Mouse (Mus musculus): ENCODE measurements around the gene Gm17949. TPM values are rescaled to one million over a fixed set of nuclear protein-coding genes. Genes with fewer than 3 reads are reported as not detected.

Gm17949 gene
- 0.20 and 0.21 TPM in 2 replicates for polyA plus RNA-seq (2015; fragmentation: Nextera tagmentation; extraction: Ambion mirVana)

- Histone ChIP-seq H3K9ac (peak within 1 kb of the TSS; percentile 93), H3K4me1 (replicated peaks) (peaks cover 65% of the 10 kb centered on the region), H3K27ac (peak within 1 kb of the TSS; percentile 92), H3K9me3 (replicated peaks) (no peaks in the 10 kb centered on the region), H3K36me3 (peaks cover 32% of the 10 kb centered on the region), H3K4me3 (replicated peaks) (peak within 1 kb of the TSS; percentile 78), H3K4me2 (peak within 1 kb of the TSS; percentile 88), H3K27me3 (no peaks in the 10 kb centered on the region)
- DNase-seq (peak; percentile 81), ATAC-seq (ENCODE audit: low read depth) (peak; percentile 86)
- under 1% methylated on average over 51 of the region's 51 CpGs for WGBS (ENCODE audit: insufficient replicate concordance)
Measured at GRCm38 (mm10) chr17:57011236-57012141, at the start of gene Gm17949, which contains the start of gene Gtf2f1. Gene Gm17949 (plus strand): TSS chr17:57011469. Gene Gtf2f1 (minus strand): TSS chr17:57011288.

- H3K27me3 ChIP-seq, result peaks cover 20% of the 10 kb centered on the region
- no peak for DNase-seq
- no peak overlapping the region for H3K4me2 ChIP-seq
- peaks cover 16% of the 10 kb centered on the region for H3K4me1 ChIP-seq (replicated peaks)
- WGBS (ENCODE audit: insufficient replicate concordance), result 79% methylated on average over 4 of the region's 4 CpGs
- H3K9ac ChIP-seq, result no peak overlapping the region
- H3K36me3 ChIP-seq, result no peaks in the 10 kb centered on the region
- H3K4me3 ChIP-seq (replicated peaks), result no peak overlapping the region
- ATAC-seq (ENCODE audit: low read depth), result no peak
- H3K9me3 ChIP-seq (replicated peaks), result no peaks in the 10 kb centered on the region
- H3K27ac ChIP-seq, result no peak overlapping the region
Measured at GRCm38 (mm10) chr17:56961880-56962279, 49.4 kb upstream of the Gm17949 start.

- H3K36me3 ChIP-seq, result no peaks in the 10 kb centered on the region
- H3K27me3 ChIP-seq, result peaks cover 22% of the 10 kb centered on the region
- 52% methylated on average over 5 of the region's 5 CpGs for WGBS (ENCODE audit: insufficient replicate concordance)
- H3K4me1 ChIP-seq (replicated peaks), result peaks cover 11% of the 10 kb centered on the region
- H3K27ac ChIP-seq, result no peak overlapping the region
- no peak for ATAC-seq (ENCODE audit: low read depth)
- no peak overlapping the region for H3K4me2 ChIP-seq
- no peaks in the 10 kb centered on the region for H3K9me3 ChIP-seq (replicated peaks)
- no peak for DNase-seq
- H3K4me3 ChIP-seq (replicated peaks), result no peak overlapping the region
- no peak overlapping the region for H3K9ac ChIP-seq
Measured at GRCm38 (mm10) chr17:56962642-56963405, 48.4 kb upstream of the Gm17949 start.

GRCm38 (mm10) chr17:56963646-56964045 lies 47.6 kb upstream of the Gm17949 start:
- peaks cover 3% of the 10 kb centered on the region; the same call in 1 of the 2 replicates for H3K4me1 ChIP-seq (replicated peaks)
- H3K4me2 ChIP-seq, result no peak overlapping the region
- H3K4me3 ChIP-seq (replicated peaks), result no peak overlapping the region
- 60% methylated on average over 6 of the region's 6 CpGs for WGBS (ENCODE audit: insufficient replicate concordance)
- no peaks in the 10 kb centered on the region for H3K36me3 ChIP-seq
- no peaks in the 10 kb centered on the region for H3K9me3 ChIP-seq (replicated peaks)
- ATAC-seq (ENCODE audit: low read depth) (no peak), DNase-seq (no peak)
- peaks cover 25% of the 10 kb centered on the region for H3K27me3 ChIP-seq
- no peak overlapping the region for H3K27ac ChIP-seq
- no peak overlapping the region for H3K9ac ChIP-seq

- H3K27ac ChIP-seq, result no peak overlapping the region
- H3K4me3 ChIP-seq (replicated peaks), result no peak overlapping the region
- no peak overlapping the region for H3K4me2 ChIP-seq
- no peak for ATAC-seq (ENCODE audit: low read depth)
- no peaks in the 10 kb centered on the region for H3K36me3 ChIP-seq
- no peak overlapping the region for H3K9ac ChIP-seq
- 51% methylated on average over 3 of the region's 3 CpGs for WGBS (ENCODE audit: insufficient replicate concordance)
- H3K27me3 ChIP-seq, result peaks cover 31% of the 10 kb centered on the region
- no peaks in the 10 kb centered on the region for H3K9me3 ChIP-seq (replicated peaks)
- no peak for DNase-seq
- H3K4me1 ChIP-seq (replicated peaks), result peaks cover 1% of the 10 kb centered on the region
Measured at GRCm38 (mm10) chr17:56969321-56969720, 41.9 kb upstream of the Gm17949 start.

- Histone ChIP-seq H3K9ac (no peak overlapping the region), H3K4me1 (replicated peaks) (peaks cover 5% of the 10 kb centered on the region), H3K36me3 (no peaks in the 10 kb centered on the region), H3K4me3 (replicated peaks) (no peak overlapping the region), H3K9me3 (replicated peaks) (no peaks in the 10 kb centered on the region), H3K27ac (no peak overlapping the region), H3K27me3 (peaks cover 29% of the 10 kb centered on the region), H3K4me2 (no peak overlapping the region)
- ATAC-seq (ENCODE audit: low read depth), result no peak
- WGBS (ENCODE audit: insufficient replicate concordance), result 47% methylated on average over 5 of the region's 5 CpGs
- no peak for DNase-seq
Measured at GRCm38 (mm10) chr17:56970081-56970480, 41.2 kb upstream of the Gm17949 start.

- peaks cover 24% of the 10 kb centered on the region for H3K27me3 ChIP-seq
- ATAC-seq (ENCODE audit: low read depth) (no peak), DNase-seq (no peak)
- no peak overlapping the region for H3K4me2 ChIP-seq
- H3K4me3 ChIP-seq (replicated peaks), result no peak overlapping the region
- 54% methylated on average over 14 of the region's 14 CpGs for WGBS (ENCODE audit: insufficient replicate concordance)
- H3K4me1 ChIP-seq (replicated peaks), result peaks cover 8% of the 10 kb centered on the region
- no peak overlapping the region for H3K27ac ChIP-seq
- H3K9me3 ChIP-seq (replicated peaks), result no peaks in the 10 kb centered on the region
- H3K9ac ChIP-seq, result no peak overlapping the region
- no peaks in the 10 kb centered on the region for H3K36me3 ChIP-seq
Measured at GRCm38 (mm10) chr17:56973956-56974707, 37.1 kb upstream of the Gm17949 start.

GRCm38 (mm10) chr17:56974708-56975240 lies 36.5 kb upstream of the Gm17949 start:
- no peak for ATAC-seq (ENCODE audit: low read depth)
- Histone ChIP-seq H3K9ac (no peak overlapping the region), H3K4me1 (replicated peaks) (peaks cover 11% of the 10 kb centered on the region), H3K27ac (no peak overlapping the region), H3K4me3 (replicated peaks) (no peak overlapping the region), H3K9me3 (replicated peaks) (no peaks in the 10 kb centered on the region), H3K27me3 (peaks cover 18% of the 10 kb centered on the region), H3K36me3 (no peaks in the 10 kb centered on the region), H3K4me2 (no peak overlapping the region)
- DNase-seq, result no peak
- WGBS (ENCODE audit: insufficient replicate concordance), result 62% methylated on average over 5 of the region's 5 CpGs

GRCm38 (mm10) chr17:56975391-56975790 lies 35.9 kb upstream of the Gm17949 start:
- Histone ChIP-seq H3K9ac (no peak overlapping the region), H3K4me2 (no peak overlapping the region), H3K36me3 (no peaks in the 10 kb centered on the region), H3K9me3 (replicated peaks) (no peaks in the 10 kb centered on the region), H3K4me1 (replicated peaks) (peaks cover 11% of the 10 kb centered on the region), H3K27me3 (peaks cover 12% of the 10 kb centered on the region; the same call in 1 of the 2 replicates), H3K27ac (no peak overlapping the region), H3K4me3 (replicated peaks) (no peak overlapping the region)
- 57% methylated on average over 3 of the region's 3 CpGs for WGBS (ENCODE audit: insufficient replicate concordance)
- no peak for DNase-seq
- ATAC-seq (ENCODE audit: low read depth), result no peak

- Histone ChIP-seq H3K27me3 (0 out of 2 replicates have a peak, but pooled peaks cover 1% of the 10 kb centered on the region), H3K4me2 (no peak overlapping the region), H3K9me3 (replicated peaks) (no peaks in the 10 kb centered on the region), H3K36me3 (no peaks in the 10 kb centered on the region), H3K4me3 (replicated peaks) (no peak overlapping the region), H3K4me1 (replicated peaks) (peaks cover 11% of the 10 kb centered on the region), H3K9ac (no peak overlapping the region), H3K27ac (no peak overlapping the region)
- no peak for ATAC-seq (ENCODE audit: low read depth)
- DNase-seq, result no peak
- WGBS (ENCODE audit: insufficient replicate concordance), result 56% methylated on average over 8 of the region's 8 CpGs
Measured at GRCm38 (mm10) chr17:56976531-56977390, 34.5 kb upstream of the Gm17949 start.

Measured in liver, embryonic 13.5 days (tissue).